Mouse (Mus musculus) v-Abl transformed pro-B cells (cell line): Measurements from ENCODE around the gene Pacsin2.

ENCODE experiments used
- in situ Hi-C, 2 experiments: fragments of 400-800 bp; cut with MboI; formaldehyde crosslinking; loops; one replicate each; pipeline ENCODE4 v1.15.1; 2025; ENCODE audit not compliant: unreplicated experiment in 2 of 2

The Pacsin2 gene

DNA sequence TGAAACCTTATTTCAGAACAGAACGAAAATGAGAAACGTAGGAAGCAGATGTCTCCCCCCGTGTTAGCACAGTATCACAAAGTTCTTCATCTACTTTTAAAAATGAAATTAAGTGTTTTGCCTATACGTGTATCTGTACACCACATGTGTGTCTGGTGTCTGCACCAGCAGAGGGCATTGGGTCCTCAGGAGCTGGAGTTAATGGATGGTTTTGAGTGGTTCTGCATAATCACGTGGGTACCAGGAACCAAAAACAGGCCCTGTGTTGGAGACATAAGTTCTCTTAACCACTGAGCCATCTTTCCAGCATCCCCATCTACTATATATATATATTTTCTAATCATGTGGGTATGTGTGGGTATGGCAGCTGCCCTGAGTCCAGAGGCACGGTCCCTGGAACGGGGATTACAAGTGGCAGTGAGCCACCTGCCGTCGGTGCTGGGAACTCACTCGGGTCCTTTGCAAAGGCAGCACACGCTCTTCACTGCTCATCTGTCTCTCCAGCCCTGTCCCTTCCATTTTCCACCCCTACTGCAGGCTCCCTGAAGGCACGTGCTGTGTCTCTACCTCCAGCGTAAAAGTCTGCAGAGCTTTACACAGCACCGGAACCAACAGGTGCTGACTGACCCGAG is 118.4 kb downstream of the Pacsin2 start:
- in situ Hi-C loops: no loop called here

DNA sequence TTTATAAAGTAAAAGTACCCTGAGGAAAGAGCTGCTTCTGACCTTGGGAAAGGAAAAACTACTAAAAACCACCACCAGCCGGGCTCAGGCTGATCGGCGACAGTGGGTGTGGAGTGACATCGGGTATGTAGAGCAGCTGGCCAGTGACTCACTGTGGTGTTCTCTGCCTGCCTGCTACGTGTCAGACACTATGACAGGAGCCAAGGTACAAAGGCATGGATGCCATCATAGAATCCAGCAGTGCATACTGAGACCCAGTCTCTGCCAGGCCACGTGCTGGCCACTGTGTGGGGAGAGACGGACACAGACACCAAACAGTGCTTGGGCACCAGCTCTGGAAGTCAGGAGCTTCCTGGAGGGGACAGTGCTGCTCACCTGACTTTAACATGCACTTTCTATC is 119.5 kb downstream of the Pacsin2 start:
- in situ Hi-C loops: no loop called here

DNA sequence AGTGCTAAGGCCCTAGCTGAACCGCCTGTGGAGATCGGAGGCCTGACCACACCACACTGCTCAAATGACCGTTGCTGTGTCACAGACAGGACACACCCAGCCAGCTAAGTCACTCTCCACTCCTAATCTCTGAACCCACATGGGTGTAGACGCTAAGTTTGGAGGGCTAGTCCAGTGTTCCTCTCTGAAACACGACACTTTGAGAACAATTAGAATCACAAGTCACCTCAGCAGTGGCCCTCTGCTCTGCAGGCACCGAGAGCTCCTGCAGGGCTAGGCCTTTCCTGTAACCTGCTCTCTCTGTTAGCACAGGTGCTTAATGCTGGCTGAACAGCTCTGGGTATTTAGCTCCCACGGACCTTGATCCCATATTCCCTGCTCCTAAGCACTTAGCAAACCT is 120.2 kb downstream of the Pacsin2 start:
- in situ Hi-C loops: no loop called here

DNA sequence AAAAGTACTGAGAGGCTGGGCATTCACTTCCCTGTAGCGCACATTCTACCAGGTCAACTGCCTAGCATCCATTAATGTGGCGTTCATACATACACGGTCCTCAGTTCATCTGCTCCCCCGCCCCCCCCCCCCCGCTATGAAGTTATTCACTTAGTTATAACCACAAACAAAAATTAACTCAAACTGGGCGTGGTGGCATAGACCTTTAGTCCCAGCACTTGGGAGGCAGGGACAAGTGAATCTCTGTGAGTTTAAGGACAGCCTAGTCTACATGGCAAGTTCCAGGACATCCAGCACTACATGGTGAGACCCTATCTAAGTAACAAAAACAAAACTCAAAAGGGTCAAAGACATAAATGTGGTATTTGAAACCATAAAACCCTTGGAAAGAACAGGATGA is 125.5 kb downstream of the Pacsin2 start:
- in situ Hi-C loops: no loop called here

GRCm38 (mm10) chr15:83337903-83338870 is 126.2 kb downstream of the Pacsin2 start:
- in situ Hi-C loops: no loop called here

- in situ Hi-C loops: no loop called here
These were observed 132.0 kb downstream of the Pacsin2 start for GRCm38 (mm10) chr15:83332373-83332772.

- in situ Hi-C loops: loop anchor here in 1 of 2 experiments (10.0 kb wide), 1 partner anchor 114 kb away; no protein-coding TSS in a partner anchor
These were observed 135.5 kb downstream of the Pacsin2 start for GRCm38 (mm10) chr15:83328952-83329351.
